Mouse (Mus musculus) ovary, adult 2 months (tissue): ENCODE data around the gene Gm14295. TPM values are rescaled to one million over a fixed set of nuclear protein-coding genes. Genes with fewer than 3 reads are reported as not detected.

Experiments
- polyA plus RNA-seq: library from polyadenylated mRNA; depleted of rRNA; stranded (reverse); fragments of >200 nt; gene quantifications from 2 replicates; pipeline ENCODE4 v1.2.3, GENCODE M21; 2012; rRNA removed

Gm14295 gene
- 1.3 and 1.6 TPM in 2 replicates for polyA plus RNA-seq

GRCm38 (mm10) chr2:176798312-176798711, at the start of gene Gm14295:
Gm14295 (plus strand) TSS chr2:176798612.

GRCm38 (mm10) chr2:176830840-176831239, 32.4 kb downstream of the Gm14295 start, which contains the start of gene Gm14408:
Gm14408 (plus strand) TSS chr2:176831140.

Other genes with a start within 250 kb of the Gm14295 start
- 0.96 and 2.3 TPM in 2 replicates for gene Gm14308, start 162.3 kb upstream of the Gm14295 start, polyA plus RNA-seq
- 1.3 and 2.1 TPM in 2 replicates for gene Zfp973, start 128.1 kb upstream of the Gm14295 start, polyA plus RNA-seq
- gene Gm14305, start 90.3 kb upstream of the Gm14295 start, polyA plus RNA-seq, result 1.3 and 1.6 TPM in 2 replicates
- not detected in 2 replicates for gene Gm14408, start 32.5 kb downstream of the Gm14295 start, polyA plus RNA-seq
- 0.77 and 1.4 TPM in 2 replicates for gene Gm14296, start 129.2 kb downstream of the Gm14295 start, polyA plus RNA-seq
- 1.2 and 5.6 TPM in 2 replicates for gene Gm14419, start 202.3 kb downstream of the Gm14295 start, polyA plus RNA-seq